Mouse (Mus musculus) cerebellum, adult 2 months (tissue): ENCODE measurements around the gene Stambp.

Source experiments
- CTCF ChIP-seq: fragments of 200-500 bp; IDR thresholded peaks from 2 replicates; pipeline ENCODE4 v1.5.1; 2011; ENCODE audit warnings: low read depth, mild to moderate bottlenecking, control low read depth, low read length, moderate library complexity, borderline replicate concordance; ENCODE audit not compliant: insufficient read depth
- POLR2A ChIP-seq: fragments of 200-500 bp; IDR thresholded peaks from 2 replicates; pipeline ENCODE4 v1.6.1; 2011; ENCODE audit warnings: low read length, control low read depth, borderline replicate concordance; ENCODE audit not compliant: insufficient read depth

- TF ChIP-seq POLR2A (no peak), CTCF (no peak)
Observed at GRCm38 (mm10) chr6:83536795-83537059, 35.8 kb downstream of the Stambp start.
